Comparison of ENCODE assay signal across 22 mouse cellular contexts in the genomic region with DNA sequence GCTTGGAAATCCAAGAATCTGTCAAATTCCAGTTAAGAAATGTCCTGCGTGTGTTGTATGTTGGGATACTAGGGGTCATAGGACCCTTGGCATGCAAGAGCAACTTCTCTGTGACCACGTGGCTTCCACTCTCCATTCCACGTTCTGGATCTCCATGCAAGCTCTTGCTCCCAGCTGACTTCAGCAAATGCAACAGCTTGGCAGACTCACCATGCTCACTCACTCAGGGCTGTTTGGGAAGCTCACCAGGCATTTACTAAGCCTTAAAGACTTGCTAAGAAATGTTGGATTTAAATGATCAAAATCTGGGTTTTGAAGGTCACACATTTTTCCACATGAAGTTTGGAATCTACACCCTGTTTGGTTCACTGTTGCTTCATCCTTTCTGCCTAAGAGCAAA.
A peak's percentile ranks its signal among the peaks of the same experiment; 100 is the strongest.
DNase-seq lines count a peak whose midpoint lies in the region; ATAC-seq and TF ChIP-seq lines count a peak whose summit lies in the region.
"Had no signal": no experiment of that assay in that cellular context is flagged by ENCODE, and none has a peak within 500 bp of the region (broad histone marks: within the 10 kb centered on the region; RNA-seq: fewer than 3 reads in every experiment).

No protein-coding gene starts in this region.

- H3K9ac ChIP-seq in lung, embryonic 16.5 days (ENCODE audit: low read length) = no peak overlapping the region
- H3K9ac ChIP-seq in stomach, embryonic 16.5 days (ENCODE audit: low read length) = no peak overlapping the region
- H3K9ac ChIP-seq in heart, embryonic 11.5 days (ENCODE audit: low read depth, low read length) = no peak overlapping the region
- H3K9ac ChIP-seq: embryonic facial prominence, embryonic 15.5 days; heart, embryonic 15.5 days; hindbrain, embryonic 13.5 days had no signal

- no peak overlapping the region for H3K27ac ChIP-seq in lung, embryonic 16.5 days (ENCODE audit: low read length)
- H3K27ac ChIP-seq in stomach, embryonic 16.5 days (ENCODE audit: low read length) = 0 out of 2 replicates have a peak overlapping the region, but pooled peaks have one; percentile 34
- H3K27ac ChIP-seq in heart, embryonic 11.5 days (ENCODE audit: low read depth, low read length) = no peak overlapping the region
- H3K27ac ChIP-seq in layer of hippocampus, adult 2 months = no peak overlapping the region
- H3K27ac ChIP-seq: embryonic facial prominence, embryonic 15.5 days; forebrain, embryonic 10.5 days; heart, embryonic 10.5 days; heart, embryonic 15.5 days; hindbrain, embryonic 13.5 days had no signal

- TF ChIP-seq POLR2A in lung, adult 2 months (IDR thresholded peaks at IDR 0.05; ENCODE audit: borderline replicate concordance, extremely low read depth, low read depth, low read length) = no peak

- H3K4me1 ChIP-seq in lung, adult 2 months (ENCODE audit: control insufficient read depth, insufficient read depth, low read length) = no peaks in the 10 kb centered on the region
- no peaks in the 10 kb centered on the region for H3K4me1 ChIP-seq in lung, embryonic 16.5 days (replicated peaks; ENCODE audit: control insufficient read depth, insufficient read depth, low read length)
- H3K4me1 ChIP-seq in stomach, embryonic 16.5 days (ENCODE audit: control insufficient read depth, insufficient read depth, low read length) = no peaks in the 10 kb centered on the region
- H3K4me1 ChIP-seq in heart, embryonic 11.5 days (ENCODE audit: control insufficient read depth, insufficient read depth, low read length) = no peaks in the 10 kb centered on the region
- H3K4me1 ChIP-seq: embryonic facial prominence, embryonic 15.5 days; forebrain, embryonic 10.5 days; hindbrain, embryonic 13.5 days had no signal

- no peaks in the 10 kb centered on the region for H3K36me3 ChIP-seq in lung, embryonic 16.5 days (ENCODE audit: control insufficient read depth, insufficient read depth, low read length)
- no peaks in the 10 kb centered on the region for H3K36me3 ChIP-seq in stomach, embryonic 16.5 days (ENCODE audit: control insufficient read depth, insufficient read depth, low read length)
- no peaks in the 10 kb centered on the region for H3K36me3 ChIP-seq in heart, embryonic 11.5 days (ENCODE audit: control insufficient read depth, insufficient read depth, low read length)
- H3K36me3 ChIP-seq: embryonic facial prominence, embryonic 15.5 days; forebrain, embryonic 10.5 days; heart, embryonic 10.5 days; heart, embryonic 15.5 days; hindbrain, embryonic 13.5 days had no signal

- H3K9me3 ChIP-seq in lung, embryonic 16.5 days (ENCODE audit: control insufficient read depth, low read length) = no peaks in the 10 kb centered on the region
- H3K9me3 ChIP-seq in stomach, embryonic 16.5 days (replicated peaks; ENCODE audit: control insufficient read depth, low read length) = no peaks in the 10 kb centered on the region
- H3K9me3 ChIP-seq in heart, embryonic 11.5 days (replicated peaks; ENCODE audit: control insufficient read depth, low read length) = no peaks in the 10 kb centered on the region
- H3K9me3 ChIP-seq: embryonic facial prominence, embryonic 15.5 days; forebrain, embryonic 10.5 days; heart, embryonic 10.5 days; heart, embryonic 15.5 days; hindbrain, embryonic 13.5 days had no signal

- H3K4me3 ChIP-seq in lung, adult 2 months (replicated peaks; ENCODE audit: extremely low read depth, low read depth, low read length) = no peak overlapping the region
- H3K4me3 ChIP-seq in lung, embryonic 16.5 days (ENCODE audit: low read length) = no peak overlapping the region
- no peak overlapping the region for H3K4me3 ChIP-seq in stomach, embryonic 16.5 days (replicated peaks; ENCODE audit: low read length)
- no peak overlapping the region for H3K4me3 ChIP-seq in heart, embryonic 11.5 days (ENCODE audit: low read depth, low read length)
- H3K4me3 ChIP-seq in layer of hippocampus, adult 2 months = no peak overlapping the region
- H3K4me3 ChIP-seq: embryonic facial prominence, embryonic 15.5 days; erythroblast, embryonic 14.5 days; forebrain, embryonic 10.5 days; heart, embryonic 10.5 days; heart, embryonic 15.5 days; hindbrain, embryonic 13.5 days had no signal

- peak; percentile 85 for ATAC-seq in lung, embryonic 16.5 days (ENCODE audit: low read depth)
- peak; percentile 68; the same call in 1 of the 2 replicates for ATAC-seq in stomach, embryonic 16.5 days (ENCODE audit: insufficient read depth, low FRiP score)
- ATAC-seq in heart, embryonic 11.5 days (replicated peaks; ENCODE audit: insufficient number of reproducible peaks, low FRiP score, low TSS enrichment) = no peak
- ATAC-seq: forebrain, embryonic 14.5 days had no signal

- H3K27me3 ChIP-seq in lung, embryonic 16.5 days (ENCODE audit: control insufficient read depth, insufficient read depth, low read depth, low read length) = no peaks in the 10 kb centered on the region; the same call in 1 of the 2 replicates
- H3K27me3 ChIP-seq in stomach, embryonic 16.5 days (ENCODE audit: control insufficient read depth, insufficient read depth, low read length) = no peaks in the 10 kb centered on the region
- H3K27me3 ChIP-seq in heart, embryonic 11.5 days (ENCODE audit: control insufficient read depth, insufficient read depth, low read length) = peaks cover 12% of the 10 kb centered on the region; the same call in 1 of the 2 replicates
- H3K27me3 ChIP-seq: heart, embryonic 15.5 days; hindbrain, embryonic 13.5 days had no signal

- DNase-seq in lung, adult 18-20 months = peak; percentile 12 to 35
- no peak for DNase-seq in lung, adult 2 months
- DNase-seq in lung, postnatal 14 days = peak; percentile 19
- no peak for DNase-seq in layer of hippocampus, adult 2 months (ENCODE audit: low spot score in 2 of 2)
- no peak for DNase-seq in heart, adult 11 months
- DNase-seq: adrenal gland, postnatal 25 days; cerebellum, adult 2 months; cerebellum, postnatal 14 days; embryo, embryonic 11 days; gastrocnemius, postnatal 36 days; heart, adult 18-20 months; heart, postnatal 14 days had no signal

- no peak for TF ChIP-seq CTCF in lung, adult 2 months (IDR thresholded peaks at IDR 0.05; ENCODE audit: insufficient read depth, low read length)
- no peak for TF ChIP-seq CTCF in layer of hippocampus, adult 2 months (conservative IDR thresholded peaks at IDR 0.05)

- no peak overlapping the region for H3K4me2 ChIP-seq in lung, embryonic 16.5 days (ENCODE audit: low read depth, low read length)
- no peak overlapping the region for H3K4me2 ChIP-seq in stomach, embryonic 16.5 days (ENCODE audit: low read depth, low read length)
- H3K4me2 ChIP-seq in heart, embryonic 11.5 days = no peak overlapping the region
- H3K4me2 ChIP-seq: embryonic facial prominence, embryonic 15.5 days; heart, embryonic 15.5 days; hindbrain, embryonic 13.5 days had no signal

- 67% methylated on average over 3 of the region's 3 CpGs for WGBS in lung, adult 2 months
- WGBS in lung, embryonic 16.5 days = 61% methylated on average over 3 of the region's 3 CpGs
- WGBS in stomach, embryonic 16.5 days = 70% methylated on average over 3 of the region's 3 CpGs
- 77% methylated on average over 3 of the region's 3 CpGs for WGBS in heart, embryonic 11.5 days (ENCODE audit: insufficient replicate concordance)

Comparison
In these comparisons a context has a peak if more than half of its experiments do, and no peak if none do; other contexts are left out.
1. DNase-seq: peak in lung, adult 18-20 months (2 of 2) and lung, postnatal 14 days (single experiment); none in lung, adult 2 months (single experiment), layer of hippocampus, adult 2 months (0 of 2) and heart, adult 11 months (single experiment).